Mouse (Mus musculus): ENCODE results near the gene Acly.

Acly gene

GRCm38 (mm10) chr11:100510556-100510955 is 17.2 kb downstream of the Acly start:
- no peak for DNase-seq (ENCODE audit: low spot score)

GRCm38 (mm10) chr11:100505997-100506396 is 21.8 kb downstream of the Acly start:
- DNase-seq (ENCODE audit: low spot score) = no peak

- DNase-seq (ENCODE audit: low spot score) = no peak
Observed at GRCm38 (mm10) chr11:100504990-100505660, 22.7 kb downstream of the Acly start.

- no peak for DNase-seq (ENCODE audit: low spot score)
Observed at GRCm38 (mm10) chr11:100501321-100501720, 26.5 kb downstream of the Acly start.

- no peak for DNase-seq (ENCODE audit: low spot score)
Observed at GRCm38 (mm10) chr11:100500651-100501050, 27.1 kb downstream of the Acly start.

GRCm38 (mm10) chr11:100500241-100500640 is 27.6 kb downstream of the Acly start:
- DNase-seq (ENCODE audit: low spot score) = no peak

- DNase-seq (ENCODE audit: low spot score) = no peak
Observed at GRCm38 (mm10) chr11:100493771-100494170, 34.0 kb downstream of the Acly start.

- DNase-seq (ENCODE audit: low spot score) = no peak
Observed at GRCm38 (mm10) chr11:100490951-100491350, 36.8 kb downstream of the Acly start.

GRCm38 (mm10) chr11:100485801-100486538 is 41.8 kb downstream of the Acly start:
- DNase-seq (ENCODE audit: low spot score) = no peak

- no peak for DNase-seq (ENCODE audit: low spot score)
Observed at GRCm38 (mm10) chr11:100484461-100484860, 43.3 kb downstream of the Acly start.

GRCm38 (mm10) chr11:100479152-100479551 is 48.6 kb downstream of the Acly start:
- DNase-seq (ENCODE audit: low spot score) = no peak

GRCm38 (mm10) chr11:100476281-100476680 is 51.5 kb downstream of the Acly start:
- no peak for DNase-seq (ENCODE audit: low spot score)

GRCm38 (mm10) chr11:100472935-100473295 is 54.9 kb downstream of the Acly start:
- DNase-seq (ENCODE audit: low spot score) = no peak

GRCm38 (mm10) chr11:100472197-100472934 is 55.4 kb downstream of the Acly start, which contains the start of gene Klhl11:
Klhl11 (minus strand) TSS chr11:100472741.
- DNase-seq (ENCODE audit: low spot score) = peak; percentile 91

GRCm38 (mm10) chr11:100471352-100472196 is 56.2 kb downstream of the Acly start:
- DNase-seq (ENCODE audit: low spot score) = no peak

- DNase-seq (ENCODE audit: low spot score) = no peak
Observed at GRCm38 (mm10) chr11:100465833-100466232, 62.0 kb downstream of the Acly start.

GRCm38 (mm10) chr11:100465229-100465792 is 62.5 kb downstream of the Acly start:
- DNase-seq (ENCODE audit: low spot score) = no peak

- DNase-seq (ENCODE audit: low spot score) = peak; percentile 67
Observed at GRCm38 (mm10) chr11:100462699-100463098, 65.1 kb downstream of the Acly start.

- DNase-seq (ENCODE audit: low spot score) = no peak
Observed at GRCm38 (mm10) chr11:100457711-100458110, 70.1 kb downstream of the Acly start.

- DNase-seq (ENCODE audit: low spot score) = no peak
Observed at GRCm38 (mm10) chr11:100457247-100457646, 70.6 kb downstream of the Acly start.

GRCm38 (mm10) chr11:100442625-100443024 is 85.2 kb downstream of the Acly start:
- no peak for DNase-seq (ENCODE audit: low spot score)

- DNase-seq (ENCODE audit: low spot score) = no peak
Observed at GRCm38 (mm10) chr11:100441797-100442196, 86.0 kb downstream of the Acly start, which contains the start of the genes Nt5c3b and Klhl10. Nt5c3b (minus strand) TSS chr11:100441808. Klhl10 (plus strand) TSS chr11:100441917.

Measured in layer of hippocampus, adult 11-12 months (tissue).